In genomic region chr11:68485206-68485942, GRCm38 (mm10) we compare ENCODE assay signal across 9 mouse cellular contexts. TPM values are rescaled to one million over a fixed set of nuclear protein-coding genes. Genes with fewer than 3 reads are reported as not detected.
DNase-seq lines count a peak whose midpoint lies in the region; ATAC-seq and TF ChIP-seq lines count a peak whose summit lies in the region.
"Had no signal": no experiment of that assay in that cellular context is flagged by ENCODE, and none has a peak within 500 bp of the region (broad histone marks: within the 10 kb centered on the region; RNA-seq: fewer than 3 reads in every experiment).

No protein-coding gene starts in this region.

- no peak overlapping the region for H3K9ac ChIP-seq in stomach, embryonic 16.5 days (ENCODE audit: low read length)
- H3K9ac ChIP-seq: limb, embryonic 15.5 days had no signal

- TF ChIP-seq POLR2A in spleen, adult 2 months (IDR thresholded peaks at IDR 0.05; ENCODE audit: low read depth, low read length) = no peak
- TF ChIP-seq POLR2A in cortical plate, adult 2 months (IDR thresholded peaks at IDR 0.05; ENCODE audit: extremely low read depth, insufficient read depth, low read length) = no peak
- no peak for TF ChIP-seq POLR2A in lung, adult 2 months (IDR thresholded peaks at IDR 0.05; ENCODE audit: borderline replicate concordance, extremely low read depth, low read depth, low read length)

- no peaks in the 10 kb centered on the region for H3K27me3 ChIP-seq in spleen, adult 2 months (ENCODE audit: control insufficient read depth, insufficient read depth, low read length)
- H3K27me3 ChIP-seq in stomach, embryonic 16.5 days (ENCODE audit: control insufficient read depth, insufficient read depth, low read length) = no peaks in the 10 kb centered on the region
- H3K27me3 ChIP-seq: limb, embryonic 15.5 days had no signal

- H3K4me1 ChIP-seq in spleen, adult 2 months (ENCODE audit: control insufficient read depth, insufficient read depth, insufficient read length) = peaks cover 2% of the 10 kb centered on the region; the same call in 1 of the 2 replicates
- H3K4me1 ChIP-seq in cortical plate, adult 2 months (ENCODE audit: control insufficient read depth, insufficient read depth, low read length) = no peaks in the 10 kb centered on the region
- H3K4me1 ChIP-seq in lung, adult 2 months (ENCODE audit: control insufficient read depth, insufficient read depth, low read length) = no peaks in the 10 kb centered on the region
- no peaks in the 10 kb centered on the region for H3K4me1 ChIP-seq in stomach, embryonic 16.5 days (ENCODE audit: control insufficient read depth, insufficient read depth, low read length)
- H3K4me1 ChIP-seq: limb, embryonic 15.5 days had no signal

- H3K4me3 ChIP-seq in spleen, adult 2 months (ENCODE audit: extremely low read depth, insufficient read depth, insufficient read length) = no peak overlapping the region
- no peak overlapping the region for H3K4me3 ChIP-seq in cortical plate, adult 2 months (ENCODE audit: insufficient read depth, low read length)
- no peak overlapping the region for H3K4me3 ChIP-seq in lung, adult 2 months (replicated peaks; ENCODE audit: extremely low read depth, low read depth, low read length)
- no peak overlapping the region for H3K4me3 ChIP-seq in stomach, embryonic 16.5 days (replicated peaks; ENCODE audit: low read length)
- H3K4me3 ChIP-seq: limb, embryonic 15.5 days had no signal

- DNase-seq in cerebellum, adult 11 months = peak; percentile 21
- DNase-seq in cerebellum, adult 11-12 months = no peak
- DNase-seq in spleen, adult 2 months (ENCODE audit: low read depth in 1 of 2, low spot score in 2 of 2) = peak in 1 of 2 experiments; percentile 36
- no peak for DNase-seq in spleen, postnatal 10 days (ENCODE audit: low spot score in 2 of 2)
- no peak for DNase-seq in lung, adult 2 months

- H3K4me2 ChIP-seq in stomach, embryonic 16.5 days (ENCODE audit: low read depth, low read length) = no peak overlapping the region
- H3K4me2 ChIP-seq: limb, embryonic 15.5 days had no signal

- peak; percentile 20; the same call in 1 of the 2 replicates for TF ChIP-seq CTCF in spleen, adult 2 months (IDR thresholded peaks at IDR 0.05; ENCODE audit: extremely low read depth, insufficient read depth, insufficient read length, insufficient replicate concordance)
- TF ChIP-seq CTCF in cortical plate, adult 2 months (IDR thresholded peaks at IDR 0.05; ENCODE audit: extremely low read depth, insufficient read depth, low read length) = peak; percentile 65
- TF ChIP-seq CTCF in lung, adult 2 months (IDR thresholded peaks at IDR 0.05; ENCODE audit: insufficient read depth, low read length) = peak; percentile 60

- 34% methylated on average over 8 of the region's 8 CpGs for WGBS in spleen, adult 2 months
- 25% methylated on average over 8 of the region's 8 CpGs for WGBS in lung, adult 2 months
- WGBS in stomach, embryonic 16.5 days = 40% methylated on average over 8 of the region's 8 CpGs

- H3K27ac ChIP-seq in spleen, adult 2 months (ENCODE audit: insufficient read depth, low read length) = no peak overlapping the region
- no peak overlapping the region for H3K27ac ChIP-seq in cortical plate, adult 2 months (ENCODE audit: insufficient read depth, low read length)
- no peak overlapping the region for H3K27ac ChIP-seq in stomach, embryonic 16.5 days (ENCODE audit: low read length)
- H3K27ac ChIP-seq: limb, embryonic 15.5 days had no signal

- peak; percentile 21 for ATAC-seq in inflammation-experienced regulatory T-cells, adult 6 months
- peak; percentile 30; the same call in 1 of the 2 replicates for ATAC-seq in stomach, embryonic 16.5 days (ENCODE audit: insufficient read depth, low FRiP score)

- H3K9me3 ChIP-seq in stomach, embryonic 16.5 days (replicated peaks; ENCODE audit: control insufficient read depth, low read length) = no peaks in the 10 kb centered on the region
- H3K9me3 ChIP-seq: limb, embryonic 15.5 days had no signal

- peaks cover 20% of the 10 kb centered on the region for H3K36me3 ChIP-seq in spleen, adult 2 months (ENCODE audit: control insufficient read depth, insufficient read depth, low read length)
- no peaks in the 10 kb centered on the region for H3K36me3 ChIP-seq in stomach, embryonic 16.5 days (ENCODE audit: control insufficient read depth, insufficient read depth, low read length)
- H3K36me3 ChIP-seq: limb, embryonic 15.5 days had no signal

RNA-seq across cellular contexts. Expression of gene Pik3r6, which starts 17.4 kb away (rescaled TPM):
- 4.0 and 4.6 TPM in 2 replicates for polyA plus RNA-seq in spleen, adult 2 months (2012; rRNA removed)
- polyA plus RNA-seq in cortical plate, adult 2 months (2012; rRNA removed) = 3.8 and 4.4 TPM in 2 replicates
- not detected for polyA plus RNA-seq in inflammation-experienced regulatory T-cells, adult 6 months (2017; shearing (Covaris generic))
- polyA plus RNA-seq in lung, adult 2 months (2012; rRNA removed) = 12.3 and 13.3 TPM in 2 replicates
- polyA plus RNA-seq in stomach, embryonic 16.5 days (2015; fragmentation: Nextera tagmentation; extraction: Ambion mirVana) = 3.2 and 3.8 TPM in 2 replicates

RNA-seq across cellular contexts. Expression of gene Pik3r5, which starts 53.5 kb away (rescaled TPM):
- 34.7 and 37.3 TPM in 2 replicates for polyA plus RNA-seq in spleen, adult 2 months (2012; rRNA removed)
- polyA plus RNA-seq in cortical plate, adult 2 months (2012; rRNA removed) = 2.2 and 2.6 TPM in 2 replicates
- 10 to 100 TPM; 18.4 to 24.9 (median 20.6) TPM for polyA plus RNA-seq in inflammation-experienced regulatory T-cells, adult 6 months (2017; shearing (Covaris generic))
- 10.8 and 11.7 TPM in 2 replicates for polyA plus RNA-seq in lung, adult 2 months (2012; rRNA removed)
- polyA plus RNA-seq in stomach, embryonic 16.5 days (2015; fragmentation: Nextera tagmentation; extraction: Ambion mirVana) = 0.65 and 0.79 TPM in 2 replicates
